Mouse (Mus musculus) midbrain, embryonic 10.5 days (tissue): ENCODE data around the gene Tmem163. TPM values are rescaled to one million over a fixed set of nuclear protein-coding genes. Genes with fewer than 3 reads are reported as not detected.
A peak's percentile ranks its signal among the peaks of the same experiment; 100 is the strongest.

Source experiments
- DNase-seq: peaks from one replicate; pipeline ENCODE4 v3.0.0-alpha.2; 2017; ENCODE audit warnings: low spot score
- H3K27ac ChIP-seq: fragments of 300-500 bp; sonication (generic); replicated peaks from 2 replicates; pipeline ENCODE4 v1.5.1; 2016; ENCODE audit warnings: mild to moderate bottlenecking
- H3K27me3 ChIP-seq: fragments of 300-500 bp; sonication (generic); 2 replicates; pipeline ENCODE4 v1.6.1; 2016; ENCODE audit warnings: low read depth, mild to moderate bottlenecking; ENCODE audit not compliant: poor library complexity, severe bottlenecking
- H3K36me3 ChIP-seq: fragments of 300-500 bp; sonication (generic); 2 replicates; pipeline ENCODE4 v1.6.1; 2016; ENCODE audit warnings: mild to moderate bottlenecking, moderate library complexity
- H3K4me1 ChIP-seq: fragments of 300-500 bp; sonication (generic); 2 replicates; pipeline ENCODE4 v1.6.1; 2016
- H3K4me3 ChIP-seq: fragments of 300-500 bp; sonication (generic); 2 replicates; pipeline ENCODE4 v1.5.1; 2016; ENCODE audit warnings: mild to moderate bottlenecking, moderate library complexity
- H3K9me3 ChIP-seq: fragments of 300-500 bp; sonication (generic); replicated peaks from 2 replicates; pipeline ENCODE4 v1.6.1; 2016; ENCODE audit warnings: mild to moderate bottlenecking
- WGBS: fragments of 180-500 bp; shearing (Covaris S2); methylation state at CpG from one replicate; pipeline ENCODE4 v1.1.7; 2016; 5-methylcytosine and 5-hydroxymethylcytosine counted together
- polyA plus RNA-seq: library from polyadenylated mRNA; unstranded; fragments of >200 nt; fragmentation: Nextera tagmentation; extraction: Ambion mirVana; gene quantifications from 2 replicates; pipeline ENCODE4 v1.2.1, GENCODE M21; 2016

The Tmem163 gene
- polyA plus RNA-seq: 11.0 and 23.7 TPM in 2 replicates

DNA sequence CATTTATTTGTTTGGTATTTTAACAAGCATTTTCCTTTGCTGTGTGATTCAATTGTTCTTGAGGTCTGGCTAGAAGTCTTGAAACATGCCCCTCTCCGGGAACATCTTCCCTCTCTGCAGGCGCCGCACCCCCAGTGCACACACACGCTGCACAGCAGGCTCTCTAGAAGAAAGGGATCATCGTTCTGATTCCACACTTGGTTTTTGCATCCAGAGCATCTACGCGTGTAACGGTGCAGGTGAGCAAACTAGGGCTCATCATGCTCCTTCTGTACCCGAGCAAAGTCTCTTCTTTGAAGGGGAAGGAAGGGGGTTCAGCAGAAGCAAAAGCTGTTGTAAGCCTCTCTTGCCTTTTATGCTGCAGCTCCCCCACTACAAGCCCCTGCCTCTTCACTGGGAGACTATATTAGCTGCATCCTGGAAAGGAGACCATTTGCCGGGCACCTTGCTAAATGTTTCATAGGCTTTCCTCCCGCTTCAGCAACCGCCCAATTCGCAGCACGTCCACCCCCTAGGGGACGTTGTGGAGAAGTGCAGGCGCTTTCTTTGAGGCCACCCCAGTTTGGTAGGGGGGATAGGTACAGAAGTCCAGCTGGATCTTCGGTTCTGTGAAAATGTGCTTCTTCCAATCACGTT, at the start of gene Tmem163:
Tmem163 (minus strand) TSS at position 51 of the 636 bp plus-strand sequence.
- Histone ChIP-seq H3K4me1 (peaks cover 29% of the 10 kb centered on the region), H3K27me3 (peaks cover 57% of the 10 kb centered on the region), H3K36me3 (no peaks in the 10 kb centered on the region), H3K27ac (peak within 1 kb of the TSS; percentile 83; the same call in 1 of the 2 replicates), H3K4me3 (peak within 1 kb of the TSS; percentile 70), H3K9me3 (no peaks in the 10 kb centered on the region)
- peak; percentile 71 for DNase-seq
- WGBS: 9% methylated on average over 18 of the region's 18 CpGs

- peaks cover 6% of the 10 kb centered on the region; the same call in 1 of the 2 replicates for H3K4me1 ChIP-seq
- DNase-seq: no peak
- no peak within 1 kb of the TSS for H3K27ac ChIP-seq
- H3K9me3 ChIP-seq: peaks cover 5% of the 10 kb centered on the region; the same call in 1 of the 2 replicates
- no peaks in the 10 kb centered on the region for H3K36me3 ChIP-seq
- no peak within 1 kb of the TSS for H3K4me3 ChIP-seq
- WGBS: 89% methylated on average over 4 of the region's 4 CpGs
- H3K27me3 ChIP-seq: no peaks in the 10 kb centered on the region
Measured at GRCm38 (mm10) chr1:127729096-127729495, 49.7 kb upstream of the Tmem163 start, which contains the start of gene Acmsd. Gene Acmsd, plus strand, starts transcription at chr1:127729413.

DNA sequence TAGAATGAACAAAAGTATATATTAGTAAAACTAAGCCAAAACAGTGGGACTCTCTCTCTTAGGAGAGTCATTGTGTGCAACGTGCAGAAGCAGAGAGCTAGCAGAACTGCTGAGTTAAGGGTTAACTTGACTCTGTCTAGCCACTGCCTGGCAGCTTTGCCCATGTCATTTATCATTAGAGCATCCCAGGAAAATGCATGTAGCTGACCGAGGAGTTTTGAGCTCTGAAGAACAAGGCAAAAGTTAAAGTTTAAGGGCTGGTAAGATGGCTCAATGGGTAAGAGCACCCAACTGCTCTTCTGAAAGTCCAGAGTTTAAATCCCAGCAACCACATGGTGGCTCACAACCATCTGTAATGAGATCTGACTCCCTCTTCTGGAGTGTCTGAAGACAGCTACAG, 44.2 kb upstream of the Tmem163 start:
- no peak overlapping the region for H3K4me3 ChIP-seq
- no peaks in the 10 kb centered on the region for H3K36me3 ChIP-seq
- H3K9me3 ChIP-seq: peaks cover 1% of the 10 kb centered on the region; the same call in 1 of the 2 replicates
- H3K27ac ChIP-seq: no peak overlapping the region
- DNase-seq: no peak
- H3K27me3 ChIP-seq: no peaks in the 10 kb centered on the region
- WGBS: 77% methylated on average over 2 of the region's 2 CpGs
- H3K4me1 ChIP-seq: no peaks in the 10 kb centered on the region

DNA sequence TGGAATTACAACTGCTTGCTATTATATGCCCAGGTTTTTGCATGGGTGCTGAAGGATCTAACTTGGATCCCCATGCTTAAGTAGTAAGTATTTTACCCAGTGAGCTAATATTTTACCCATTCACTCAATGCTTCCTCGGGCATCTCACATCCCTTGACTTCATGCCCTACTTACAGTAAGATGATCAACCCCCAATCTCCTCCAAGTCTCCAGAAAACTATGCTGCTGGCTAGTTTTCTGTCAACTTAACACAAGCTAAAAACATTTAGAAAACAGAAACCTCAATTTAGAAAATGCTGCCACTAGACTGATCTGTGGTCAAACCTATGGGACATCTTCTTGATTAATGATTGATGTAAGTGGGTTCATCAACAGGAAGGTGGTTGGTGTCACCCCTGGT, 38.9 kb upstream of the Tmem163 start:
- H3K9me3 ChIP-seq: no peaks in the 10 kb centered on the region
- no peak overlapping the region for H3K4me3 ChIP-seq
- WGBS: 91% methylated on average over 1 of the region's 1 CpGs
- H3K27me3 ChIP-seq: no peaks in the 10 kb centered on the region
- no peaks in the 10 kb centered on the region for H3K4me1 ChIP-seq
- no peak overlapping the region for H3K27ac ChIP-seq
- H3K36me3 ChIP-seq: no peaks in the 10 kb centered on the region
- no peak for DNase-seq

- DNase-seq: no peak
- Histone ChIP-seq H3K27ac (no peak overlapping the region), H3K4me1 (no peaks in the 10 kb centered on the region), H3K27me3 (no peaks in the 10 kb centered on the region), H3K4me3 (no peak overlapping the region), H3K9me3 (no peaks in the 10 kb centered on the region), H3K36me3 (no peaks in the 10 kb centered on the region)
- 92% methylated on average over 8 of the region's 8 CpGs for WGBS
Measured at GRCm38 (mm10) chr1:127716441-127716840, 37.1 kb upstream of the Tmem163 start.

- Histone ChIP-seq H3K9me3 (no peaks in the 10 kb centered on the region), H3K27me3 (no peaks in the 10 kb centered on the region), H3K36me3 (no peaks in the 10 kb centered on the region), H3K27ac (no peak overlapping the region), H3K4me1 (no peaks in the 10 kb centered on the region), H3K4me3 (no peak overlapping the region)
- 75% methylated on average over 5 of the region's 5 CpGs for WGBS
- DNase-seq: no peak
Measured at GRCm38 (mm10) chr1:127706269-127706668, 26.9 kb upstream of the Tmem163 start.

DNA sequence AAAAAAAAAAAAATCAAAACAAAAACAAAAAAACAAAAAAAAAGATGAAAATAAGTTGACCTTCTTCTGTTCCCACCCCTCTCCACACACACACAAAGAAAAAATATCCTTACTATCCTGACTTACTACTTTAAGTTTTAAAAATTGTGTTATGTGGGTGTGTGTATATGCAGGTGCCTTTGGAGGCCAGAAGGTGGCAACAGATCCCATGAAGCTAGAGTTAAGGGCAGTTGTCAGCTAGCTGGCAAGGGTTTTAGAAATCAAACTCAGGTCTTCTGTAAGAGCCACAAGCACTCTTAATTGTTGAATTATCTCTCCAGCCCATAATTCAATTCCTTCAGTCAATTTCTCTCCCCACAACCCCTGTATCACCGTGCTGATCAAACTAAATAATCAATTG, 22.8 kb upstream of the Tmem163 start:
- WGBS: 71% methylated on average over 1 of the region's 1 CpGs
- Histone ChIP-seq H3K36me3 (no peaks in the 10 kb centered on the region), H3K4me1 (no peaks in the 10 kb centered on the region), H3K9me3 (no peaks in the 10 kb centered on the region), H3K27ac (no peak overlapping the region), H3K27me3 (no peaks in the 10 kb centered on the region), H3K4me3 (no peak overlapping the region)
- DNase-seq: no peak

GRCm38 (mm10) chr1:127696533-127696932, 17.2 kb upstream of the Tmem163 start:
- Histone ChIP-seq H3K27ac (no peak overlapping the region), H3K4me1 (no peaks in the 10 kb centered on the region), H3K27me3 (no peaks in the 10 kb centered on the region), H3K36me3 (no peaks in the 10 kb centered on the region), H3K9me3 (no peaks in the 10 kb centered on the region), H3K4me3 (no peak overlapping the region)
- 18% methylated on average over 2 of the region's 2 CpGs for WGBS
- DNase-seq: no peak

DNA sequence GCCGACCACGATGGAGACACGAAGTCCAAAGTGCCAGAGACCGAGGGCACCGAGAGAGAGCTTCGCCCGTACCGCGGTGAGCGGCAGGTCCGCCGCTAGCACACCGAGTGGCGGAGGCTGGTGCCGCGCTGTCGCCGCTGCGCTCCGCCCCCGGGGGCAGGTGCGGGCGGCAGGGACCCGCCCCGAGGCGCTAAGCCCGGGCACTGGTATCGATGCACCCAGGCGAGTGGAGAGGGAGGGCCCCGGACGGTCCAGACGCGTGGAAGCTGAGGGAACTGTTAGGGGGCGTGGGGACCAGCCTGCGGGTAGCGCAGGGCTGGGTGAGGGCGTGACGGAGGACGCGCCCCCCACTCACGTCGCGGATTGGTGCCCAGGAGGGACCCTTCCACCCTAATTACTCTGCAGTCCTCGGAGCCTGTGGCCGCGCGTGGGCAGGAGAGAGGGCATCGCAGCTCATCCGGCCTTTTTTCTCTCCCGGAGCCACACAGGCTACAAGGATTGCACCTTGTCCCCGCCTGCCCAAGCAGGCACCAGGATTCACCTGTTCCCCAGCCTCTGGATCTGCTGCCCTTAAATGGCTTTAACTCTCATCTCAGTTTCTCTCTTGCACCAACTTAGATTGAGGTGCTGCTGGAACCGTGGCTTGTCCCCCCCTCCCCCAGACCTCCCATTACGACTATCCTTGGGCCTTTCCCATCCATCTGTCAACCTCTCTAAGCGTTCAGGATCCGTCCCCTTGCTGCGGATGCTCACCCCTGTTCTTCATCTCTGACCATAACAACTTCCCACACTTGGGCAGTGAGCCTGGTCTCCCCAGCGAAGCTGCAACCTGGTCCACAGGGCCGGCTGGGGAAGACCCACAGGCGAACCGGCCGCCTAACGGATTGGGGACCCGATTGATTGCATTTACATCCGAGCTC, 1.4 kb downstream of the Tmem163 start:
- Histone ChIP-seq H3K27me3 (peaks cover 72% of the 10 kb centered on the region), H3K4me1 (peaks cover 33% of the 10 kb centered on the region), H3K9me3 (no peaks in the 10 kb centered on the region), H3K4me3 (peak overlapping the region; percentile 70), H3K27ac (peak overlapping the region; percentile 83), H3K36me3 (no peaks in the 10 kb centered on the region)
- 2% methylated on average over 63 of the region's 64 CpGs for WGBS
- peak; percentile 63 for DNase-seq

GRCm38 (mm10) chr1:127677131-127677631, 2.2 kb downstream of the Tmem163 start:
- Histone ChIP-seq H3K27me3 (peaks cover 72% of the 10 kb centered on the region), H3K36me3 (no peaks in the 10 kb centered on the region), H3K27ac (peak overlapping the region; percentile 83), H3K4me3 (peak overlapping the region; percentile 70), H3K9me3 (no peaks in the 10 kb centered on the region), H3K4me1 (peaks cover 33% of the 10 kb centered on the region)
- WGBS: under 1% methylated on average over 44 of the region's 44 CpGs
- DNase-seq: peak; percentile 70

- peaks cover 33% of the 10 kb centered on the region for H3K4me1 ChIP-seq
- H3K27me3 ChIP-seq: peaks cover 72% of the 10 kb centered on the region
- DNase-seq: peak; percentile 34
- no peaks in the 10 kb centered on the region for H3K36me3 ChIP-seq
- H3K27ac ChIP-seq: peak overlapping the region; percentile 83
- H3K4me3 ChIP-seq: peak overlapping the region; percentile 70
- whole genome bisulfite sequencing: 4% methylated on average over 25 of the region's 25 CpGs
- H3K9me3 ChIP-seq: no peaks in the 10 kb centered on the region
Measured at GRCm38 (mm10) chr1:127676516-127677099, 2.7 kb downstream of the Tmem163 start.

GRCm38 (mm10) chr1:127676116-127676515, 3.2 kb downstream of the Tmem163 start:
- H3K27ac ChIP-seq: peak overlapping the region; percentile 83; the same call in 1 of the 2 replicates
- no peaks in the 10 kb centered on the region for H3K9me3 ChIP-seq
- peaks cover 72% of the 10 kb centered on the region for H3K27me3 ChIP-seq
- H3K36me3 ChIP-seq: no peaks in the 10 kb centered on the region
- 27% methylated on average over 12 of the region's 12 CpGs for WGBS
- H3K4me1 ChIP-seq: peaks cover 33% of the 10 kb centered on the region
- peak overlapping the region; percentile 70 for H3K4me3 ChIP-seq
- DNase-seq: peak; percentile 16
